Mouse (Mus musculus) embryonic fibroblast, embryonic 13.5 days (primary cell): ENCODE data around the gene BC051142.

Experiments used
- CTCF ChIP-seq: IDR thresholded peaks from 2 replicates; pipeline ENCODE4 v1.5.1; 2011; ENCODE audit warnings: mild to moderate bottlenecking, control low read depth, low read length, moderate library complexity, borderline replicate concordance; ENCODE audit not compliant: insufficient read depth
- POLR2A ChIP-seq: IDR thresholded peaks from 2 replicates; pipeline ENCODE4 v1.6.1; 2011; ENCODE audit warnings: low read depth, mild to moderate bottlenecking, control low read depth, low read length, moderate library complexity

GRCm38 (mm10) chr17:34354940-34355339 is 43.7 kb upstream of the BC051142 start:
- TF ChIP-seq POLR2A (no peak), CTCF (no peak)
